Mouse (Mus musculus) embryonic fibroblast, embryonic 13.5 days (primary cell): ENCODE data around the gene Cenpx.

Experiments used
- CTCF ChIP-seq: IDR thresholded peaks from 2 replicates; pipeline ENCODE4 v1.5.1; 2011; ENCODE audit warnings: mild to moderate bottlenecking, control low read depth, low read length, moderate library complexity, borderline replicate concordance; ENCODE audit not compliant: insufficient read depth
- POLR2A ChIP-seq: IDR thresholded peaks from 2 replicates; pipeline ENCODE4 v1.6.1; 2011; ENCODE audit warnings: low read depth, mild to moderate bottlenecking, control low read depth, low read length, moderate library complexity

DNA sequence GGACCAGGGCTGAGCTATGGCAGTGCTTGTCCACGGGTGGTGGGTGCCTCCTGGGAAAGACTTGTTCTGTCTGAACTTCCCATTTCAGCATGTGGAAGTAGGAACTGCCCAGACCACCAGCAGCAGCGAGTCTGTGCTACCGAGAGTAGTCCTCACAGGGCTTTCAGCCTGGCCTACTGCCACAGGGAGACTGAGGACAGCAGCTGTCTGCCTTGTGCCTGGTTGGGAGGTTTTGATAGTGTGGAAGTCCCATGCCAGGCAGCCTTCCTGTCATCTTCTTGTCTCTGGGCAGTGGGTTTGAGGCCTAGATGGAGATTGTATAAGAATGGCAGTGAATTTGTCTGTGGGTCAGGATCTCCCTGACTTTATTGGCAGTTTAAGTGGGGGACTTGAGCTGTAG is 24.2 kb downstream of the Cenpx start:
- TF ChIP-seq POLR2A (no peak), CTCF (no peak)
